Mouse (Mus musculus): ENCODE data around the gene Acsl5.

Acsl5 gene

DNA sequence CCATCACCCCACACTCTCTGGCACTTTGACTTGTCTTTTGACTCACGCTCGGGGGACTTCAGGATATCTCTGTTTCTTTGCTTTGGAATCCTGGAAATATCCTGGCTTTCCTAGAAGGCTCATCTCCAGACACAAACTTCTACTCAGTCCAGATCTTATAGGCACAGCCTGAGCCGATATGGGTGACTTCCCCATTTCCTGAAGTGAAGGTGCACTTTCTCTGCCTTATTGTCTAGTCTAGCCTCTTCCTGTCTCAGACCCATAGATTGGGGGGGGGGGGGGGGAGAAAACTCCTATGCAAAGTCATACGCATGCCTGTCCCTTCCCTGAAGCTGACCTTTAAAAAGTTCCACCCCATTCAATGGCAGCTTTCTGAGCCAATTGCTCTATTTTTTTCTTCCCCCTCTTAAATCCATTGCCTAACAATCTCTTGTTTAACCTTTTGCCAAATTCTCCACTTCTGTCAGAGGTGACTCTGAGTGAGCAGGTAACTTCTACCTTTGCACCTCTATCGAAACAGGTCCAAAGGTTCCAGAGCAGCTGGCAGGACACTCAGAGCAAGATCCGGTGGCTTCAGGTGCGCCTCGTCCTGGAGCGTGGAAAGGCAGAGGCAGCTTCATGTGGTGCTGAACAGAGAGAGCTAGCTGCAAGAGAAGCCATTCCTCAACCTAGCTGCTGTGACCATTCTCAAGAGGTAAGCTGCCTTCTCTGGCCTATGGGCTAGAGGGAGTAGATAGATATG lies at the start of gene Acsl5:
TSS of gene Acsl5 (plus strand) at position 556 of the 742 bp plus-strand sequence.
- no peak for DNase-seq

DNA sequence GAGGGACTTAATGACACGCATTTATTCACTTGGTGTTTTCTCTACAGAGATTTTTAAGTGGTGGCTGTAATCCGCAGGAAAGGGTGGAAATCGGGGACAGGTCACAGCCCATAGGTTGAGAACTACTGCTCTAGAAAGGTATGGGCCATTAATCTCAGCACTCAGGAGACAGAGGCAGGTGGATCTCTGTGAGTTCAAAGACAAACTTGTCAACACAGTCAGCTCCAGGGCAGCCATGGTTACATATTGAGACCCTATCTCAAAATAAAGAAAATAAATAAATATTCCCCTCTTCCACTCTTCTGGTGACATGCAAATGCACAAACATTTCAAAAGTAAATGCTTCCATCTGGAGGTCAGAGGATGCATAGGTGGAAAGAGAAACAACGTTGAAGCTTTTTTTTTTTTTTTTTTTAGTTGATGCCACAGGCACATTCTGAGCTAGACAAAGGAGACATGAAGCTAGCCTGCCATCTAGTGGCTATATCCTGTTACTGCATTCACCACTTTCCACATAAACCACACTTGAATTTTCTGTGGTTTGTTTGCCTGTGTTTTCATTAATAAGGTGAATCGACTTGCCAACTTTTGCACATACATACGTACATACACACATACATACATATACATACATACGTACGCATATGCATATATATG lies 45.1 kb upstream of the Acsl5 start:
- DNase-seq: peak; percentile 81

DNA sequence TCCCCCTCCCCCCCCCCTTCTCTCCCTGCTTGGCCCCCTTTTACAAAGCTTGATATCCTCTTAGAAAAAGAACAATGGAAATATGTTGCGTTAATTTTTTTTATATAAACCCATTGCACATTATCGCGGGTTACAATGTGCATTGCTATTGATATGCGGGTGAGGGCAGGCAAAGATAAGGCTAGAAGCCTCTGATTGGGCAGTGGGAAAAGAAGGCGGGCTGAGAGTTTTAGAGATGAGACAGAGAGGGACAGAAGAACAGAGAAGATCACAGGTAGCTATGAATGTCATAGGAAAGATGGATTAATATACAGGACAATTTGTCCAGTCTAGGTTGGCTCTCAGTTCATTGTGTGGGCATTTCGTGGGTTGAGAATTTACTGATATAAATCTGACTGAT lies 44.5 kb upstream of the Acsl5 start:
- no peak for DNase-seq

DNA sequence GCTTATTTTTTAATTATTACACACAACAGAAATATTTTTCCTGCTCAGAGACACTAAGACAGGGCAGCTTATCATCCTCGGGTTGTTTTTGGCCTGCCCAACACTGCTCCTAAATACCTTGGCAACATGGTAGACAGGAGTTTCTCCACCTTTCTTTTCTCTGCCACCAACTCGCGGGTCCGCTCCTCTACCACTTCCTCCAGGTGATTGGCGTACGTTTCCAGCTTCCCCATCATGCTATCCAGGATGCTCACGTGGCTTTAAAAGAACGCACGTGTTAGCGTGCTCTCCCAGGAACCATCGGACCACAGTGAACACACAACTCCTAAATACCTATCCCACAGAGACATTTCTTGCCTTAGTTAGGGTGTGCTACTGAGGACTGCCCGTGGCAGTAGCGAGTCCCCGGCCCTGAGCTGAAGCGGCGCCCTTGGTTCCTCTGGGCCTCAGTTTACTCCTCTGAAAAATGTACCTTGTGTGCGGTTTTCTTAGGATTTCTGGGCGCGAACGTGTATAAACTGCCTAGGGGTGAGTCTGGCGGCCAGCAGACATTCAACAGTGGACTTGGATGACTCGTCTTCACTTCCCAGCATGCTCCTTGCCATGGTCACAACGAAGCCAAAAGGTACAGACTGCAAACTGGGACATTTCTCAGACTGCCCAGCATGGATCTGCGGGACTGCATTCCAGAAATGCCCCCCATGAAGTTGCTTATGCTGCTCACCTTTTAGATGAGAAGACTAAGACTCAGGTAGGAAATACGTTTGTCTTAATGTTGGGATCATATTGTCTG lies 43.8 kb upstream of the Acsl5 start:
- no peak for DNase-seq

DNA sequence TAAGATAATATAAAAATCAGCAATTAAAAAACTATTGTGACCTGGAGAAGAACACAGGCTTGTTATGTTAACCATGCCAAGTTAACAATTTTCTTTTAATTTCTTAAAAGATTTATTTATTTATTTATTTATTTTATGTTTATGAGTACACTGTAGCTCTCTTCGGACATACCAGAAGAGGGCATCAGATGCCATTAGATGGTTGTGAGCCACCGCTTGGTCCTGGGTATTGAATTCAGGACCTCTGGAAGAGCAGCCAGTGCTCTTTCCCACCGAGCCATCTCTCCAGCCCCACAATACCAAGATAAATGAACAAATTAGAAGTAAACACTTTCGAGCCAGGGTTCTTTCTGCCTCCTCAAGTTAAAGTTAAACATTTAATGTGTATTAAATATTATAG lies 43.1 kb upstream of the Acsl5 start:
- DNase-seq: no peak

DNA sequence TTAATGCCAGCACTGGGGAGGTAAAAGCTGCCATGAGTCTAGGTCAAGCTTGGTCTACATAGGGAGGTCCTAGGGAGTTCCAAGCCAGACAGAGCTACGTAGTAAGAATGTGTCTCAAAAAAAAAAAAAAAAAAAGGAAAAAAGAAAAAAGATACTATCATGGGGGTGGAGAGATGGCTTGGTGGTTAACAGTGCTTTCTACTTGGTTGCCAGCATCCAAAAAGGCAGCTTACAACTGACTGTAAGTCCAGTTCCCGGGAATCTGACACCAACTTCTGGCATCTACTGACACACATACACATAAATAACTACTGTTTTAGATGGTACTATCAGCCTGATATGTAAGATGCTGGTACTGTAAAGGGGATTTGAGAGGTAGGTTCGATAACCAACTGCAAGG lies 42.7 kb upstream of the Acsl5 start:
- no peak for DNase-seq

DNA sequence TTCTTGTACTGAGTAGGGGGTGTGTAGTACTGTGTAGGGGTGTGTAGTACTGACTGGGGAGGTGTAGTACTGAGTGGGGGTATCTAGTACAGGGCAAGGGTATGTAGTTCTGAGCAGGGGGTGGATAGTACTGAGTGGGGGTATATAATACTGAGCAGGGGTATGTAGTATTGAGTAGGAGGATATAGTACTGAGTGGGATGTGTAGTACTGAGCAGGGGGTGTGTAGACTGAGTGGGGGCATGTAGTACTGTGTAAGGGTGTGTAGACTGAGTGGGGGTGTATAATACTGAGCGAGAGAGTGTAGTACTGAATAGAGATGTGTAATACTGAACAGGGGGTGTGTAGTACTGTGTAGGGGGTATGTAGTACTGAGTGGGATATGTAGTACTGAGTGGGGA lies 40.0 kb upstream of the Acsl5 start:
- DNase-seq: no peak

DNA sequence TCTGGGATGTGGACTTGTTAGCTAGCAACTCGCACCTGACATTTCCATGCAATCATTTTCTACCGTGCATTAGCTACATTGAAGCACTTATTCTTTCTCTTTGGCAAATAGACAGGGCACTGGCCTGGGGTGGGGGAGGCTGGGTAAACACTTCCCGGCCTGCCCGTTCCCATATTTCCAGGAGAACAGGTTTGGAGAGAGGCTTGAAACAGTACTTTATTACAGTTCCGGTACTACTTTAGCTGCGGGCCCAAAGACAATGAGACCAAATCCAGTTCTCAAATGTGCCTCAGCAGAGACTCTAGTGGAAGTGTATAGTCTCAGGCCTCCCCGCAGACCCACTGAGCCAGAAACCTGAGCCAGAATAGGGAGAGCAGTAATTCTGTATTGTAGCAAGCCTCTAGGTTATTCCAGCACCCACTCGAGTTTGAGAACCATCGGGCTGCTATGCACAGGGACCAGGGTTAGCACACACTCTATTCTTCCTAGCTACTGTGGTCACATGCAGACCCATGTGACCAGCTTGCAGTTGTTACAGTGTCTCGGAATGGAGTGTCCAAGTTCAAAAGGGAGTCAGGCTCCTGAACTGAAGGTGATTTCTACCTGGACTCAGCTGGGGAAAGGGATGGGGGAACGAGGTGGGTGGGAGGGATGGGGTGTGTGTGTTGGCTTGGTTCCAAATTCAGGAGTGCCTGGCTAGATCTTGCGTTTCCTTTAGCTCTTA lies 38.0 kb upstream of the Acsl5 start:
- peak; percentile 83 for DNase-seq

DNA sequence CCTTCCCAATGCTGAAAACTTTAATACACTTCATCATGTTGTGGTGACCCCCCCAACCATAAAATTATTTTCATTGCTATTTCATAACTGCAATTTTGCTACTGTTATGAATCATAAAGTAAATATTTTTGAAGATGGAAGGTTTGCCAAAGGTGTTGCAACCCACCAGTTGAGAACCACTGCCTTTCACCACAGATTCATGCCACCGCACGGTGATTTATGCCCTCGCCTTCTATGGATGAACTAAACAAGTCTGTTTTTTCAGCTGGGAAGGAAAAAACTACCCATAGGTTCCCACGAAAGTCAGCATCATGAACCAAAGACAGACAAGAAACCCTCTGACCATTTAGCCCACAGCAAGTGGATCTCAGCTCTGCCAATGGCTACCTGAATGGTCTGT lies 34.9 kb upstream of the Acsl5 start:
- DNase-seq: peak; percentile 74

DNA sequence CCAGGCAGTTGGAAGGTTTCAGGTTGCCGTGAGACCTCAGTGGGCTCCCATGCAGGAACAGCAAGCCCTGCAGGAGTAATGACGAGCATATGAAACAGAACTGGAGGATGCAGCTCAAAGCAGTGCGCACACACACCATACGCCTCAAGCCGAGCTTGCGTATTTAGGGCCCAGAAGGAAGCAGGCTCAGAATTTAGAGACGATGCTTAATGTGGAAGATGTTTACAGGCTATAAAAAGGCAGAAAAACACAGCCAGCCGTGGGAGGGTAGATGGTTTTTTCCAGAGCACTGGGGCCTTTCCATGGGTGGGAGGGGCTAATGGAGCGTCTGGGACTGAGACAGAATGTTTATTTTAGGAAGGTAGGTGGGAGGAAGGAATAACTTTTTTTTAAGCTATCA lies 34.4 kb upstream of the Acsl5 start:
- no peak for DNase-seq

DNA sequence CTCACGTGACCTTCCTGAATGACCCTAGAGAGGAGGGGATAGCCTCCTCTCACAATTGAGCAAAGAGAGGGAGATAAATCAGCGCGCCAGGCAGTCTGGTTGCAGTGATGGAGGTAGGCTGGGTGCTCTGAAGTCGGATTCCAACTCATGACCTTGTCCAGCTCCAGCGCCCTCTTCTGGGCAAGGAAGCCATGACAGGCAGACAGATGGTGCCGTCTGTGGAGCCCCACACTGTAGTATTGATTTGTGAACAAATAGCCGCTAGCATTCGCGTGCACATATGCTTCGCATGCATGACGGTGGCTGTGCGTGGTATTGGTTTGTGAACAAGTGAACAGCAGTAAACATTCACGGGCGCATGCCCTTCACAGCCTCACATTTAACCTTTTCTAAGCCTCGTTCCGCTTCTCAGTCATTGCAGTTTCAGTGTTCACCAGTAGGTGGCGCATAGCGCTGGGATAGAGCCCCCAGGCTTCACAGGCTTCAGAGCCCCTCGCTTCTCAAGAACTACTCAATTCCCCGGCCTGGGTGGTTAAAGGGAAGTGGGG lies 33.5 kb upstream of the Acsl5 start:
- DNase-seq: peak; percentile 93

DNA sequence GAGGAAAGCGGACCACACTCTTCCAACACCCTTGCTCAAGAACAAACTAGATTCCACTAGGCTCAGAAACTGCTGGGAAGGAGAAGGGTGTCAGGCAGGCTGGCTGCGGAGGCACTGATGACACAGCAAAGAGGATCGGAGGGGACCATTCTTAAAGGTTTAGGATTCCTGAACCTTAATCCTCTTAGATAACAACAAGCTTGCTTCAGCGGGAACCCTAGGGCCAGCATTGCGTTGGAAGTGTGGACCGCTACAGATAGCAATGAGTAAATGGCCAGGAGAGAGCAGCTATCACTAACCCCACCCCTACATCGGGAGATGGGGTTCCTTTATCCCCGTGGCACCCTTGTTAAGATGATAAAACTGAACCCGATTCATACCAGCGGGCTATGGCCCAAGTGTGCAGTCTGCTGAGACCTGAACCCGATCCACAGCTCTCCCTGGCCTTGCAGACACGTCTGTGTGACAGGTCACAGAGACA lies 33.0 kb upstream of the Acsl5 start:
- no peak for DNase-seq

DNA sequence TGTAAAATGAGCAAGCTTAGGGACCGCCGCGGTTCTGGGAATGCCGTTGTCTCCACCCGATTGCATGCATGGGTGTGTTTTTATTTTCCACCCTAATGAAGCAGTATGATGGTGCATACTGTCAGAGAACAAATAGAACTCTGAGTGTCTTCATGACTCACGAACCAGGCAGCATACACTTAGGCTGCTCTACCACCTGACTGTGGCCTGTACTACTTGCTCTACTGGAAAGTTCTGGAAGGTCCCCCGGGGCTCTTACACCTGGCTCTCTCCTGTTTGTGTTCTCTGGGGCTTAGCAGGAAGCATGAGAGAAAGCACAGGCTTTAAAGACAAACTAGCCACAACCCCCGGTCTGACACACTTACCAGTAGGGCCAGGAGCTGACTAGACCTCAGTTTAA lies 32.4 kb upstream of the Acsl5 start:
- DNase-seq: peak; percentile 49

DNA sequence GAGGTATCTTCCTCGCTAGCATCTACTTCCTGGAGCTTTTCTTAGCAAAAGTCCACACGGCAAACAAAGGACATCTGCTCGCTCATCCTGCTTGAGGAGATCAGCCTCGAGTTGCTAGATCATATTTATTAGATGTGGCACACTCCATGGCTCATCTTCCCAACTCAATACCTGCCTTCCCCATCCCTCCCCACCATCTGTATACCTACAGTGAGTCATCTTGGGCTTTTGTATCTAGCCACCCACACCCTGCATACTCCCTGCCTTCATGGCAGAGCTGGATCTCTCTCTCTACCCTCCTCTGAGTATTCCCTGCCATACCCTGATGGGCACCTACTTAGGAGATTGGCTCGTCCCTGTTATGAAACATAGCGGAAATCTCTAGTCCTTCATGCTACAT lies 30.5 kb upstream of the Acsl5 start:
- DNase-seq: no peak

DNA sequence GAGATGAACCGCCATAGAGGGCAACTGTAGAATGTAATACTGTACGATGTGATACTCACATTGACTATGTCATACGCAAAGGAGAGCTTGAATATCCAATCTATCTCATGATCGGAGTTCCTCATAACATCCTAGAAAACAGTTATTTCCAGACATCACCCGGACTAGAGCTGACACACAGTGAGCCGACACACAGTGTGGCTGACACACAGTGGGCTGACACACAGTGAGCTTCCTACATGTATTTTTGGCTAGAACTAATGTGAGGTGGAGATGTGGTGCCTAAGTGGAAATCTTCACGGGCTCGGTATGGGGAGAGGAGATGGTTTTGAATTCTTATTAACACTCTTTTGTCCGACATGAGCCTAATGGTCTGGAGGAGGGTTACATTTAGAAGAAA lies 29.5 kb upstream of the Acsl5 start:
- no peak for DNase-seq

DNA sequence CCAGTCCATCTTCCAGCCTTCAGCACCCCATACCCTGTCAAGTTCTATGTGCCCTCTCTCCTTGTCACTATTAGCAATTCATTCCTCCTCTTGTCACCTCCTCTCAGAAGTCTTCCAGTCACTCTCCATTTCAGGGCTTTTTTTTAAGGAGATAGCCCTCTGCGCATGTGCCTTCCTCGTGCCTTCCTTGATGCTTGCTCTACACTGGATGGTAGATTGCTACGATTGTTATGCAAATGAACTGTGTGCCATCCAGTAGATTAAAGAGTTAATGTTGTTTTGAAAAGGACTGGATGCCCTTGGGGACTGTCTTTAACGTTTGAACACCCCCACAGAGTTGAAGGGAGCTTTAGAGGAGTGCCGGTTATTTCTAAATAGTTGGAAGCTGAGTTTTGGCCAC lies 25.1 kb upstream of the Acsl5 start:
- no peak for DNase-seq

DNA sequence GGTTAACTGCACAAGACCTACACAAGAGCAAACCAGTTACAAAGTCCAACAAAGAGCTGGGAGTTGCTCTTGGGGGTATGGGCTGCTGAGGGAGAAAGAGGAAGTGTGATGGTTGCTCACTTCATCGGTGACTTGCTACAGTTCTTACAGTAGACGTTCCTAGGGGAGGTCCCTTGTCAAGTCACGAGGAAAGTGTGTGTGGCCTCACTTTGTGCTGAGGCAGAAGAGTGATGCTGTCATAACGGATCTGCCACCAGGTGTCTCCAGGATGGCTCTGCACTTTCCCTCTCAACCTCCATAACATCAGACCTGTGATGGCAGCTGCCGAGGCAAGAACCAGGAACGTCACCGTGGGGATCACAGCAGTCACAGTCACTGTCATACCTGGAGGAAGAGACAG lies 24.6 kb upstream of the Acsl5 start:
- DNase-seq: no peak

DNA sequence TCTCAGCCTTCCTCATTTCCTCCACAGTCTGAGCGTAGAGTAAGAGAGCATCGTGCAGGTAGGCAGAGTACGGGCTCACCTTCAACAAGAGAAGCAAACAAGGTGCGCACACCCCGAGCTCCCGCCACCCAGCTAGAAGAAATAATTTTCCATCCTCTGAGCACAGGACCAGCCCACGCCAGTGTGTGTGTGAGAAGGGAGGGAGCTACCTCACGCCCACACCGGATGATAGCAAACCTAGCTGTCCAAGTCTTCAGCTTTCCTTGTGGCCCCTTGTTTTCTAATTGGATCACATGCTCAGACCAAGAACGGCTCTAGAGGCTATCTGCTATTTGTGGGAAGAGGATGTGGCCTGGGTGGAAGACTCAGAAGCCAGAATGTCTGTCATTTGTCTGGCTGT lies 20.7 kb upstream of the Acsl5 start:
- no peak for DNase-seq

DNA sequence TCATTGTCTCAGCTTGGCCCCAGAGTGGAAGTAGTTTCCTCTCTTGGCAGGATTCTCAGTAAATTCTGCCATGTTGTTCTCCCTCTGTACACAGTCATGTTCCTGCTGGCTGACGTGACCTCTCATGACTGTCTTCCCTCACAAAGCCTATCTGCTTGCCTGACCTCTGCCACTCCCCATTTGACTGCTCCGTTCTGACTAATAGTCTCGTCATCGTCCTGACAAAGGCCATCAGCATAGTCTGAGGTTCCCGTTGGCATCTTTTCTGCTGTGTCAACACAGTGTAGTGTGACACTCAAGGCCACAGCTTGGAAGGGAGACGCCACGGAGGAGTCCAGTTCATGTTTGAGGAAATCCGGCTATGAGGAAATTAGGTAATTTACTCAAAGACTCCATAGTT lies 19.6 kb upstream of the Acsl5 start:
- peak; percentile 63 for DNase-seq

DNA sequence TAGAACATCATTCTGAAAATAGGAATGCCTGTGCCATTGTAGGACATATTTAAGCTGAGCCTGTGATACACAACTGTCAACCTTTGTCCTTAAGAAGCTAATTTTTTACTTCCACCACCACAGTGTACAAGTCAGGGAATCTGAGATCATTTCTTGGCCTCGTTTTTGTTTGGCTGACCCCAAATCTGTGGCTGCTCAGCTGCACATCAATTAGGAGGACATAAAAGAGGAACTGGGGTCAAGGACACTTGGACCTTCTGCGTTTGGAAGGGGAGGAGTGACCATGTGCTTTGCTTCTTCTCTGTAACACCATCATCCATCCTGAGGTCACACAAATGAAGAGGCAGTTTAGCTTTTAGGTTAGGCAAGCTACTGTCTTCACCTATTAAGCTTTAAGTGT lies 15.7 kb upstream of the Acsl5 start:
- no peak for DNase-seq

DNA sequence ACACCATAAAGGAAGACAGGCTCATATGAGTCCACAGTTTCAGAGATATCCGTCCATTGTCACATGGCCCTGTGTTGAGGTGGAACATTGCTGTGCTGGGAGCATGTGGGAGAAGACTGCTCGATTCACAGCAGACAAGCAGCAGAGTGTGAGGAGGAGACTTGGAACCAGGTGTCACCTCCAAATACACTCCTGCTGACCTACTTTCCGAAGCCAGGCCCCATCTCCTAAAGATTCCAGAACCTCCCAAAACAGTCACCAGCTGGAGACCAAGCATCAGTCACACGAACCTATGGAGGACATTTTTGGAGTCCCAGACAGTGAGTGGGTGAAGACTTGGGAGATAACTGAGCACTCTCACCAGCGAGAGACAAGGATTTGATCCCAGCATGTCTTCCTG lies 15.2 kb upstream of the Acsl5 start:
- DNase-seq: no peak

DNA sequence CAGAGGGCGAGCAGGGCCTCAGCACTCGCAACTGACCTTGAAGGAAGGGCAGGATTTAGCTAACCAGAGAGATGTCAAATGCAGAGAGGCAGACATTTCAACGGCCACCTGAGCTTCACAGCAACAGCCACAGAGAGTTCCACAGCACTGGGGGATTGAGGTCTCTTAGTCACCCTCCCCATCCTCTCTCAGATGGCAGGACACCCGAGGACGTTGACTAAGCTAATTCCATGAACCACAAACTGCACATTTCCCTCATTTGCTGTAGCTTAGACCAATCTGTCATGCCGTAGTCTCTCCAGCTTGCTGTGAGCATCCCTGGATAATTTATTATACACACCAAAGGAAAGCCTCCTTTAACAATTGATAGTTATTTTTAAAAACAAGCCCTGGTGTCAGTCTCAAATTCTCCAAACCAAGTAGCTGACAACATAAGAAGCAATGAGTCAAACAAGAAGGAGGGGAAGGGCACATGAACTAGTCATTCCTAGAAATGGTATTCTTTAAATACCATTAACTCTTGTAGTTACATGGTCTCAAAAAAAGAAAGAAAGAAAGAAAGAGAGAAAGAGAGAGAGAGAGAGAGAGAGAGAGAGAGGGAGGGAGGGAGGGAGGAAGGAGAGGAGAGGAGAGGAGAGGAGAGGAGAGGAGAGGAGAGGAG lies 11.8 kb upstream of the Acsl5 start:
- no peak for DNase-seq

Data from lung, postnatal 36 days (tissue).